Mouse (Mus musculus): Measurements from ENCODE around the gene Osbpl8.

- TF ChIP-seq CHD2 (IDR thresholded peaks at IDR 0.05; ENCODE audit: low read length) (no peak), MYC (IDR thresholded peaks at IDR 0.05; ENCODE audit: low read depth, low read length) (no peak), USF1 (IDR thresholded peaks at IDR 0.05; ENCODE audit: low read depth, low read length) (peak; percentile 100)
Observed at GRCm38 (mm10) chr10:111164304-111165218, at the start of gene Osbpl8.

Data from CH12.LX (cell line).